Mouse (Mus musculus) kidney, embryonic 15.5 days (tissue): ENCODE measurements around the gene Nop2. TPM values are rescaled to one million over a fixed set of nuclear protein-coding genes. Genes with fewer than 3 reads are reported as not detected.

Experiments
- ATAC-seq: fragments of 200-750 bp; cut with Nextera tagmentation; replicated peaks from 2 replicates; pipeline ENCODE4 v1.8.0; 2017; ENCODE audit warnings: moderate TSS enrichment; ENCODE audit not compliant: low FRiP score
- H3K27ac ChIP-seq: fragments of 300-500 bp; sonication (generic); 2 replicates; pipeline ENCODE4 v1.5.1; 2015; ENCODE audit warnings: mild to moderate bottlenecking, inconsistent platforms
- H3K27me3 ChIP-seq: fragments of 300-500 bp; sonication (generic); 2 replicates; pipeline ENCODE4 v1.6.1; 2015; ENCODE audit warnings: inconsistent platforms
- H3K36me3 ChIP-seq: fragments of 300-500 bp; sonication (generic); 2 replicates; pipeline ENCODE4 v1.6.1; 2015; ENCODE audit warnings: inconsistent platforms
- H3K4me1 ChIP-seq: fragments of 300-500 bp; sonication (generic); 2 replicates; pipeline ENCODE4 v1.6.1; 2015; ENCODE audit warnings: inconsistent platforms
- H3K4me2 ChIP-seq: fragments of 300-500 bp; sonication (generic); 2 replicates; pipeline ENCODE4 v1.6.1; 2015; ENCODE audit warnings: moderate library complexity, mild to moderate bottlenecking, inconsistent platforms
- H3K4me3 ChIP-seq: fragments of 300-500 bp; sonication (generic); replicated peaks from 2 replicates; pipeline ENCODE4 v1.5.1; 2015; ENCODE audit warnings: mild to moderate bottlenecking, inconsistent platforms
- H3K9ac ChIP-seq: fragments of 300-500 bp; sonication (generic); 2 replicates; pipeline ENCODE4 v1.6.1; 2015; ENCODE audit warnings: mild to moderate bottlenecking, inconsistent platforms
- H3K9me3 ChIP-seq: fragments of 300-500 bp; sonication (generic); replicated peaks from 2 replicates; pipeline ENCODE4 v1.6.1; 2016; ENCODE audit warnings: inconsistent platforms
- WGBS: fragments of 180-500 bp; shearing (Covaris S2); methylation state at CpG from one replicate; pipeline ENCODE4 v1.1.7; 2015; ENCODE audit warnings: mixed read lengths; 5-methylcytosine and 5-hydroxymethylcytosine counted together
- polyA plus RNA-seq: library from polyadenylated mRNA; unstranded; fragments of >200 nt; fragmentation: Nextera tagmentation; extraction: Ambion mirVana; gene quantifications from 2 replicates; pipeline ENCODE4 v1.2.1, GENCODE M21; 2015

Gene Nop2
- polyA plus RNA-seq: 65.0 and 69.0 TPM in 2 replicates

DNA sequence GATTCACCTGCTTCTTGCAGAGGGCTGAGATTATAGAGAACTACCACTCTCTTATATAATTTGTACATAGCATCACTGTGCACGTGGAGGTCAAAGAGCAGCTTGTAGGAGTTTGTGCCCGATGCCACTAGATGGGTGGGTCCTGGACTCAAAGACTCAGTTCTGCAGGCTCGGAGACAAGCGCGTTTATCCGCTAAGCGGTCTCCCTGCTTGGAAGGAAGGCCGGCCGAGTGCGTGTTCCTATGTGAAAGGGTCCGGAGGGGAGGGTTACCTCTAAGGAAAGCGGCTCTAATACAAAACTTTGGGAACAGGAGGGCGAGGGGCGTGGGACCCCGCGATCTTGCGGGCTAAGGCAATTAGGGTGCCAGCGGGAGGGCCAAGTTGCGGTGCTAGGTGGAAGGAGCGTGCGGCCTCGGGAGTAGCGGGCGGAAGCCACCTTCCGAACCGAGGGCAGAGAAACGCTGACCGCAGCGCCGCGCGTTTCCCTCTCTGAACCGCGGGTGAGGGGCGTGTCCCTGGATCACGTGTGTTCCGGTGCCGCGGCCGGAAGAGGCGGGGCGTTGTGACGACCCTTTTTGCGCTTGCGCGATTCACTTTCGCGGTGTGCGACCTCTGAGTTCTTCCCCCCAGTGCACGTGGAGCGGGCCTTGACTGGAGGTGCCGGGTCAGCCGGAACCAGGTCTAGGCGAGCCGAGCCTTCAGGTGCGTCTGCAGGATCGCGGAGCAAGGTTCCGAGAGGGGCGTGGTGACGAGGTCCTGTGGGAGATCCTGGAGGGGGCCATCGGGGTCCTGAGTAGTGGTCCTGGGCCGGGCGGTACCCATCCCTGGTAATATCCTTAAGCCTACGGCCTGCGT, at the start of gene Nop2:
TSS of gene Nop2 (plus strand) at position 608 of the 855 bp plus-strand sequence.
- Histone ChIP-seq H3K36me3 (peaks cover 80% of the 10 kb centered on the region), H3K4me3 (peak within 1 kb of the TSS; percentile 80), H3K9me3 (no peaks in the 10 kb centered on the region), H3K27ac (peak within 1 kb of the TSS; percentile 92), H3K4me1 (peaks cover 22% of the 10 kb centered on the region), H3K9ac (peak within 1 kb of the TSS; percentile 77), H3K27me3 (no peaks in the 10 kb centered on the region), H3K4me2 (peak within 1 kb of the TSS; percentile 87)
- WGBS: under 1% methylated on average over 66 of the region's 66 CpGs
- ATAC-seq: peak; percentile 94

DNA sequence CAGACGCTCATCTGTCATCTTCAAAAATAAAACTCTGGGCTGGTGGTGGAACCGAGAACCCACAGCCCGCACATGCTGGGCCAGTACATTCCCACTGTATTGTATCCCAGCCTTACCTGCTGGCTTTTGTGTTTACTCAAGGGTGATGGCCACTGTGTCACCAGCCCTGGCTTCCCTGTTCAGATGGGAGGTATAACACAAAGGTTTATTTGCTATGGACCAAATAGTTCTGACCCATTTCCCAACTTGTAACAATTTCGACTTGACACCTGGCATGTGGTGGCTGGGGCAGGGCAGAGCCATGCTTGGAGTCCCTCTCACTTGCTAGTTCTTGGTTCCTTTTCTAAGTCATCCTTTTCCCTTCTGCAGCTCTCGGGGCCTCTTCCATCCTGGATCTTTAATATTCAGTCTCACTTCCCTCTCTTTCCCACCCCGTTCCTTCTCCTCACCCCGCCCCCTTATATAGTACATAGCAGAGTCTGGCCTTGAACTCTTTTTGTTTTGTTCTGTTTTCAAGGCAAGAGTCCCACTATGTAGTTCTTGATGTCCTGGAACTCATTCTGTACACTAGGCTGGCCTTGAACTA, 48.8 kb upstream of the Nop2 start:
- no peak for ATAC-seq
- Histone ChIP-seq H3K4me2 (no peak overlapping the region), H3K9ac (no peak overlapping the region)

DNA sequence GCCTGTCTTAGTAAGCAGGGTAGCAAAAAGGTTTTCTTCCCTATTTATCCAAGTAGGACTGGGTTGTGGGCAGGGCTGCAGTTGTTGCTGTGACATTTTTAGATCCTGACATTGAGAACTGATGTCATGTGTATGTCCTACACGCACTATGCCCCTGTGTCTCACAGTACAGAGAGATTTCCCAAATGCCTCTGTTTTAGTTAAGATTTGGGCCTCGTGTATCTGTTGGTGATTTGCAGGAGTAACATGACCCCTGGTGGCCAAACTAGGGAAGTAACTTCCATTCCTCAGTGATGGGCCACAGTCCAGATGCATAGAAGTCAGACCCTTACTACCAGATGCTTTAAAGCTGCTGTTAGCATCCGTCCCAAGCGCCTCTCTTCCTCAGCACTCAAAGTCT, 47.3 kb upstream of the Nop2 start:
- Histone ChIP-seq H3K27ac (0 out of 2 replicates have a peak overlapping the region, but pooled peaks have one; percentile 18), H3K9me3 (no peaks in the 10 kb centered on the region), H3K4me1 (peaks cover 23% of the 10 kb centered on the region), H3K36me3 (no peaks in the 10 kb centered on the region), H3K9ac (no peak overlapping the region), H3K27me3 (no peaks in the 10 kb centered on the region), H3K4me3 (no peak overlapping the region), H3K4me2 (no peak overlapping the region)
- ATAC-seq: no peak; the same call in 1 of the 2 replicates
- WGBS: 4% methylated on average over 4 of the region's 4 CpGs

More for the DNA sequence above, 48.8 kb upstream of the Nop2 start:
- peaks cover 8% of the 10 kb centered on the region for H3K4me1 ChIP-seq
- no peaks in the 10 kb centered on the region for H3K36me3 ChIP-seq
- H3K4me3 ChIP-seq: no peak overlapping the region
- H3K9me3 ChIP-seq: no peaks in the 10 kb centered on the region
- WGBS: 93% methylated on average over 7 of the region's 7 CpGs
- no peak overlapping the region for H3K27ac ChIP-seq
- H3K27me3 ChIP-seq: no peaks in the 10 kb centered on the region

DNA sequence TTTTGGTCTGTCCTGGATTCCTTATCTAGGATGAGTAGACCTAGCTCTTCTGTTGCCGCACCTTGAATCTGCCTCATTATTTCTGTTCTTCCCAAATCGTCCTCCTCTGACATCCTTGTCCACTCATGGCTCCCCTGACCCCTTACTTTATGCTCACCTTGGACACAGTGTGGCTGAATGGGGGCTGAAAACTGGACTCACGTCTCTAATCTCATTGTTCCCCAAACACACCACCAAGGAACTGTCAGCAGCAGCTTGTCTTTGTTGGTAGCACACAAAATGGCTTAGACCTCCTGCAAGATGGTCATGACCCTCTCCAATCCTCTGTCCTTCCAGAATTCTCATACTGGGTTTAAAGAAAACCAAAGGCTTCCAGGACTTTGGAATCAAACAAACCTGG, 43.8 kb upstream of the Nop2 start:
- Histone ChIP-seq H3K36me3 (no peaks in the 10 kb centered on the region), H3K4me3 (no peak overlapping the region), H3K27ac (peak overlapping the region; percentile 97), H3K9me3 (no peaks in the 10 kb centered on the region), H3K27me3 (no peaks in the 10 kb centered on the region), H3K4me1 (peaks cover 36% of the 10 kb centered on the region), H3K4me2 (no peak overlapping the region), H3K9ac (no peak overlapping the region)
- 77% methylated on average over 3 of the region's 3 CpGs for WGBS
- no peak for ATAC-seq

DNA sequence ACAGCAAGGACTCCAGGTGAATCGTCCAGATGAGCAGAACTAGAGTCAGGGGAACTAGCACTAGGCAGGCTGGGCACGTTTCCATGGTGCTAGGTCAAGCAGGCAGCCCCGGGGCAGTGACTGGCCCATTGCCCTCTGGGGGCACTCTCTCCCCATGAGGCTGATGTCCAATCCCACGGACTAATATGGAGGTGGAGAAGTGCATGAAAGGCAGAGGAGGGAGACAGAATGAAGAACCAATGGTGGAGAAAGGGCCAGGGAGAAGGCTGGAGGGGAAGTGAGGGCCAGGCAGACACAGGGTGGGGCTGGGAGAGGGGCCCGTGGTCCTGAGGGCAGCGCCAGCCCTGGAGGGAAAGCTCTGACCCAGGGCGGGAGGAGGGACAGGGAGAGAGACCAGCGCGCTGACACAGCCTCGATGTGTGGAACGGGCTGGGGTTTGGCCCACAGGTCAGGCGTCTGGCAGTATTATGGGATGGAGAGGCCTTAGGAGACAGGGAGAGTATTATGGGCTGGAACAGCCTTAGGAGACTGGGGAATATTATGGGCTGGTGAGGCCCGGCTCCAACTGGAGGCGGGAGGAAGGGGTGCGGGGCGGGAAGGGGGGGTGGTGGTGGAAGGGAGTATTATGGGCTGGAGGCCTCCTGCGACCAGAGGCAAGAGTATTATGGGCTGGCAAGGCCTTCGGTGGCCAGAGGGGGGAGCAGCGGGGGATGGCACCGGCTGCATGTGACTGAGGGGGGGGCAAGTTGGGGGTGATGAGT, 43.0 kb upstream of the Nop2 start:
- 1% methylated on average over 20 of the region's 20 CpGs for WGBS
- Histone ChIP-seq H3K4me3 (peak overlapping the region; percentile 1; the same call in 1 of the 2 replicates), H3K4me2 (peak overlapping the region; percentile 56), H3K27ac (peak overlapping the region; percentile 97), H3K9me3 (no peaks in the 10 kb centered on the region), H3K9ac (no peak overlapping the region), H3K4me1 (peaks cover 36% of the 10 kb centered on the region), H3K36me3 (no peaks in the 10 kb centered on the region), H3K27me3 (no peaks in the 10 kb centered on the region)
- peak; percentile 91 for ATAC-seq

DNA sequence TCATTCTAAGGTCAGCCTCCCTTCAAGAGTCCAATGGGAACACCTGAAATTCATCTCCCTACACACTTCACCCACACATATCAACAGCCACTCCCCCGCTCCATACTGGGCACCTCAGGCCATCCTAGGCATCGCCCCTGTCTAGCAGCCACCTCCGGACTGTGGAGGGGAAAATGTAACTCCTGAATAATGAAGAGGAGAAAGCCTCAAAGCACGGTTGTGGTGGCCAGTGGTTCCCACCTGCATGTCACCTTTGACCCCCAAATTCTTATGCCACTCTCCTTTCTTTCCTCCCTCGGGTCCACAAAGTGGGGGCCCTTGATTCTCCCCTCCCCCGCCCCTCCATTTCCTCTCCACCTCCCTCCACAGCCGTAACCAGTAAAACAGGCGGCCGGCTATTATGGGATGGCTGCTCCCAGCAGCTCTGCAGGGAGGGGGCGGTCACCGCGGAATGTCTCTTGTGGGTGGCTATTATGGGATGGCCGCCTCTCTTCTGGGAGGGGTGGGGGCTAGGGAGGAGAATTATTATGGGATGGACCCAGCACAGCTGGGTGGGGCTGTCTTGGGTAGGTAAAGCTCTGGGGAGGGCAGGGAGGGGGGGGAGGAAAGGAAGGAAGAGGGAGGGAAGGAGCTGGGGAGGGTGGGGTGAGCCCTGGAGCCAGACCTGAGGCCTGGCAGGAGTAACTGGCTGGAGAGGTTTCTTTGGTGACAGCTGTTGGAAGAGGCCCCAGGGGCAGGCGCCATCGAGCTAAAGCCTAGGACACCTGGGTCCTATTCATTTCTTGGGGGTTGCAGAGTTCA, 42.0 kb upstream of the Nop2 start:
- Histone ChIP-seq H3K4me3 (peak overlapping the region; percentile 23), H3K27me3 (no peaks in the 10 kb centered on the region), H3K27ac (peak overlapping the region; percentile 97), H3K9me3 (no peaks in the 10 kb centered on the region), H3K36me3 (no peaks in the 10 kb centered on the region), H3K4me1 (peaks cover 33% of the 10 kb centered on the region), H3K9ac (peak overlapping the region; percentile 41), H3K4me2 (peak overlapping the region; percentile 56)
- ATAC-seq: peak; percentile 74
- WGBS: 2% methylated on average over 15 of the region's 15 CpGs

DNA sequence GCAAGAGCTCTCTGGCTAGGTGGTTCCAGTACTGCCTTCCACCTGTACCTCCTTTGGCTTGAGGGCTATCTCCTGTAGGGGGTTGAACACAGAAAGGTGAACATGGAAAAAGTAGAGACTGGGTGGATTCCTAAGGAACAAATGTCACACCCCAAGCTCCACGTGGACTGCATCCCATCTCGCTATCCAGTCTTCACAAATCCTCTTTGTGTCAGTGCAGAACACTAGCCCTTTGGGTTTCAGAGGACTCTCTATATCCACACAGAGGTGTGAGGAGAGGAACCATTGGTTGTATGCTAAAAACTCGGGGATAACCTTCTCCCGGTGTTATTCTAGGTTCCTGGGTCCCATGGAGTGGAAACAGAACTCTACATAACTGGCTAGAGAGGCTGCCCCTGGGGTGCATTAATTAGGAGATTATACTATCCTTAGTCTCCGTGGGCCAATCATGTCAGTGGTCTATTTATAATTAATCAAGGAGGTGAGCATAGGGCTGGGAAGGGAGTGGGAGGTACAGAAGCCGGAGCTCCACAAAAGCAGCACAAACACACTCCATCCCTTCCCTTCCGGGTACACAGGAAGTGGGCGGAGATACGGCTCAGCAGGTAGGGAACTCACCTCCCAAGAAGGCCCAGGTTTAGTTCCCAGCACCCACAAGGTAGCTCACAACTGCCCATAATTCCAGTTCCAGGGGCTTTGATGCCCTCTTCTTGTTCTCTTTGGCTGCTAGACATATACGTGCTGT, 41.2 kb upstream of the Nop2 start:
- Histone ChIP-seq H3K36me3 (no peaks in the 10 kb centered on the region), H3K4me1 (peaks cover 41% of the 10 kb centered on the region), H3K9me3 (no peaks in the 10 kb centered on the region), H3K27ac (peak overlapping the region; percentile 97), H3K9ac (0 out of 2 replicates have a peak overlapping the region, but pooled peaks have one; percentile 36), H3K4me3 (peak overlapping the region; percentile 23), H3K27me3 (no peaks in the 10 kb centered on the region), H3K4me2 (peak overlapping the region; percentile 56)
- WGBS: 53% methylated on average over 10 of the region's 10 CpGs
- ATAC-seq: peak; percentile 0; the same call in 1 of the 2 replicates

DNA sequence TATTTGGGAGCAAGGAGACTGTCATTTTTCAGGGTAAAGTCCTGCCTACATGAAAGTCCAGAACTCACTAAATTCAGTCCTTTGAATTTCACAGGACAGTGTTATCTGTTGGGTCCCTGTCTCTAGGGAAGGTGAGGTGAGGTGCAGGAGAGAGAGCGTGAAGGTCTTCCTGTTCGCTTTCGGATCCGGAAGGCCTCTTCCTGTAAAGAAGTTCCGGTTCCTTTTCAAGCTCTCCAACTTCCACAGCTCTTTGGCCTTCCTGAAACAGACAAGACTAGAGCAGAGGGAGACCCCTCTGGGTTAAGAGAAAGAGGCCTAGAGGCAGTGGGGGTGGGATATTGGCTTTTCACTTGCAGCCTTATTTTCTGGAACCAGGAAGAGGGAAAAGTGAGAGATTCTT, 39.3 kb upstream of the Nop2 start:
- peak overlapping the region; percentile 57 for H3K27ac ChIP-seq
- no peak overlapping the region for H3K4me3 ChIP-seq
- no peaks in the 10 kb centered on the region for H3K27me3 ChIP-seq
- H3K4me1 ChIP-seq: peaks cover 47% of the 10 kb centered on the region
- no peaks in the 10 kb centered on the region for H3K9me3 ChIP-seq
- no peak overlapping the region for H3K9ac ChIP-seq
- no peak for ATAC-seq
- H3K4me2 ChIP-seq: no peak overlapping the region
- no peaks in the 10 kb centered on the region for H3K36me3 ChIP-seq
- WGBS: 89% methylated on average over 5 of the region's 5 CpGs

DNA sequence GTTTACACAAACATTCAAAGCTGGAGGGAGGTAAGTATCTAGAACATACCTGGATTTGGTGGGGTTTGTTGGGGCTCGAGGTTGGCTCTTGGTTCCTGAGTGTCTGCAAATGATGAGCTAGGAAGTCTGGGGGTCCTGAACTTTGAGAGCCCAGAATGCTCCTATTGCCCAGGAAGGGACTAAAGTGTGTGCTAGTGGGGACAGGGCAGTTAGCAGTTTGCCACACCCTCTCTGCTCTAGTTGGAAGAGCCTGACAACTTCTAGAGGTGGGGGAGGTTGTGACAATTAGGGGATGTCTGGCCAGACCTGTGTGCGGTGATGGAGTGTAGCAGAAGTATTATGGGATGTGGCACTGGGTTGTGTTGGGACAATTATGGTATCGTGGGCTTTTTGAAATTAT, 36.9 kb upstream of the Nop2 start:
- H3K27ac ChIP-seq: peak overlapping the region; percentile 99

DNA sequence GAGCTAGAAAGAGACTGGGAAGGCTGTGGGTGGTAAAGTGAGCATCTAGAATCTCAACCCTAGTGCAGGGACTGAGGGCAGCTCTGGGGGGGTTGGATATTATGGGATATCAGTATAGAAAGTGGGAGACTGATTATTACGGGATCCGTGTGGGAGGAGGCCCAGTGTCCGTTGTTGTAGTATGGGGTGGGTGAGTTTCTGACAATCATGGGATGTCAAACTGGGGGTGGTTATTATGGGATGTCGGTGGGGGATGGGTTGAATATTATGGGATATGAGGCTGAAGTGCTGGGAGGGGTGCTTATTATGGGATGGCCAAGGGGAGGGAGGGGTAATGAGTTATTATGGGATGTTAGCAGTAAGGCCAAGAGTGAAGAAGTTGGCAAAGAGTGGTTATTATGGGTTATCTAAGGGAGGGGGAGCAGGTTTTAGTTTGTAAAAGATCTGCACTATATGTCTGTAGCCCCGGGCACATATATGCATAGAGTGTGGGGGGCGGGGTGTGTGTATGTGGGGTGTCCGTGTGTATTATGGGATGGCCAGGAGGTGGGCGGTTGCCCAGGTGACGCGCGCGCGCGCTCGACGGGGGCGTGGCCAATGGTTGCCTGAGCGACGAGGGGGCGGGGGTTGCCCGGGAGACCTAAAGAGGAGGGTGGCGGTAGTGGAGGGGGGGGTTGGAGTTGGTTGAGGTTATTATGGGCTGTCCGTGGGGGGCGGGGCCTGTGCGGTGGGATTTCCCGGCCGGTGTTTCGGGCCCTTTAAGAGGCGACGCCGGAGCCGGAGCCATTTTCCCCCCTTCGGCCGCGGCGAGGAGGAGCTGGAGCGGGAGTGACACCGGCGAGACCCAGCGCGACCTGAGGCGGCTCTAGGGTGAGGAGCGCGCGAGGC, 36.1 kb upstream of the Nop2 start, which contains the start of gene Chd4:
TSS of gene Chd4 (plus strand) at position 591 of the 888 bp plus-strand sequence.
- WGBS: 2% methylated on average over 45 of the region's 45 CpGs
- H3K4me2 ChIP-seq: peak within 1 kb of the TSS; percentile 87

More for the DNA sequence above, 36.9 kb upstream of the Nop2 start:
- Histone ChIP-seq H3K9me3 (no peaks in the 10 kb centered on the region), H3K9ac (no peak overlapping the region), H3K27me3 (no peaks in the 10 kb centered on the region), H3K4me3 (no peak overlapping the region), H3K4me2 (no peak overlapping the region), H3K4me1 (peaks cover 51% of the 10 kb centered on the region), H3K36me3 (peaks cover 19% of the 10 kb centered on the region)
- ATAC-seq: no peak
- 28% methylated on average over 3 of the region's 3 CpGs for WGBS

More for the DNA sequence above, 36.1 kb upstream of the Nop2 start, which contains the start of gene Chd4:
- Histone ChIP-seq H3K27ac (peak within 1 kb of the TSS; percentile 99), H3K4me1 (peaks cover 51% of the 10 kb centered on the region), H3K36me3 (peaks cover 27% of the 10 kb centered on the region), H3K27me3 (no peaks in the 10 kb centered on the region), H3K9me3 (no peaks in the 10 kb centered on the region), H3K4me3 (peak within 1 kb of the TSS; percentile 97), H3K9ac (peak within 1 kb of the TSS; percentile 85)
- ATAC-seq: peak; percentile 79
